Comparison of ENCODE assay signal across 9 mouse cellular contexts in genomic region chr17:13759156-13759852, GRCm38 (mm10). TPM values are rescaled to one million over a fixed set of nuclear protein-coding genes. Genes with fewer than 3 reads are reported as not detected.
DNase-seq lines count a peak whose midpoint lies in the region; ATAC-seq lines count a peak whose summit lies in the region.
"Had no signal": no experiment of that assay in that cellular context is flagged by ENCODE, and none has a peak within 500 bp of the region (broad histone marks: within the 10 kb centered on the region; RNA-seq: fewer than 3 reads in every experiment).

No protein-coding gene starts in this region.

- 11% methylated on average over 13 of the region's 13 CpGs for WGBS in heart, embryonic 11.5 days (ENCODE audit: insufficient replicate concordance)
- 11% methylated on average over 13 of the region's 13 CpGs for WGBS in embryonic facial prominence, embryonic 14.5 days
- WGBS in midbrain, embryonic 10.5 days, result 9% methylated on average over 13 of the region's 13 CpGs

- H3K27ac ChIP-seq in heart, embryonic 11.5 days (ENCODE audit: low read depth, low read length), result peak overlapping the region; percentile 94
- H3K27ac ChIP-seq in embryonic facial prominence, embryonic 14.5 days (replicated peaks; ENCODE audit: low read depth, low read length), result peak overlapping the region; percentile 85
- peak overlapping the region; percentile 95 for H3K27ac ChIP-seq in midbrain, embryonic 10.5 days (replicated peaks)

- H3K9me3 ChIP-seq in heart, embryonic 11.5 days (replicated peaks; ENCODE audit: control insufficient read depth, low read length), result no peaks in the 10 kb centered on the region
- no peaks in the 10 kb centered on the region for H3K9me3 ChIP-seq in embryonic facial prominence, embryonic 14.5 days (ENCODE audit: control insufficient read depth, low read length)
- H3K9me3 ChIP-seq in midbrain, embryonic 10.5 days (replicated peaks), result no peaks in the 10 kb centered on the region

- intact Hi-C loops in heart, postnatal 36 days (cut with DNase I), result loop anchor here (1.0 kb wide), 1 partner anchor 41 kb away; no protein-coding TSS in a partner anchor

- peak overlapping the region; percentile 95 for H3K9ac ChIP-seq in heart, embryonic 11.5 days (ENCODE audit: low read depth, low read length)
- peak overlapping the region; percentile 81 for H3K9ac ChIP-seq in embryonic facial prominence, embryonic 14.5 days (ENCODE audit: low read depth, low read length)

- no peaks in the 10 kb centered on the region for H3K27me3 ChIP-seq in heart, embryonic 11.5 days (ENCODE audit: control insufficient read depth, insufficient read depth, low read length)
- H3K27me3 ChIP-seq in embryonic facial prominence, embryonic 14.5 days (replicated peaks; ENCODE audit: control insufficient read depth, insufficient read depth, low read length), result no peaks in the 10 kb centered on the region
- H3K27me3 ChIP-seq in midbrain, embryonic 10.5 days (ENCODE audit: low read depth, poor library complexity, severe bottlenecking), result no peaks in the 10 kb centered on the region
- H3K27me3 ChIP-seq: Patski had no signal

- H3K4me1 ChIP-seq in heart, embryonic 11.5 days (ENCODE audit: control insufficient read depth, insufficient read depth, low read length), result peaks cover 15% of the 10 kb centered on the region; the same call in 1 of the 2 replicates
- 0 out of 2 replicates have a peak, but pooled peaks cover 4% of the 10 kb centered on the region for H3K4me1 ChIP-seq in embryonic facial prominence, embryonic 14.5 days (ENCODE audit: control insufficient read depth, insufficient read depth, low read length)
- peaks cover 37% of the 10 kb centered on the region for H3K4me1 ChIP-seq in midbrain, embryonic 10.5 days

- peak overlapping the region; percentile 86 for H3K4me2 ChIP-seq in heart, embryonic 11.5 days
- H3K4me2 ChIP-seq in embryonic facial prominence, embryonic 14.5 days (ENCODE audit: low read depth, low read length), result peak overlapping the region; percentile 98

- no peak for DNase-seq in heart, postnatal 36 days
- DNase-seq in NIH3T3 (ENCODE audit: low read depth), result peak; percentile 47
- peak; percentile 47 for DNase-seq in embryonic facial prominence, embryonic 14.5 days (ENCODE audit: low spot score)
- peak; percentile 57 for DNase-seq in kidney, adult 11 months
- DNase-seq in midbrain, embryonic 10.5 days (ENCODE audit: low spot score), result peak; percentile 42
- no peak for DNase-seq in thymus, postnatal 10 days (ENCODE audit: low spot score in 2 of 2)
- DNase-seq in urinary bladder, postnatal 36 days (ENCODE audit: low spot score in 2 of 2), result no peak

- H3K4me3 ChIP-seq in heart, embryonic 11.5 days (ENCODE audit: low read depth, low read length), result peak overlapping the region; percentile 89
- H3K4me3 ChIP-seq in embryonic facial prominence, embryonic 14.5 days (ENCODE audit: low read depth, low read length), result peak overlapping the region; percentile 86
- peak overlapping the region; percentile 96 for H3K4me3 ChIP-seq in midbrain, embryonic 10.5 days

- no peaks in the 10 kb centered on the region for H3K36me3 ChIP-seq in heart, embryonic 11.5 days (ENCODE audit: control insufficient read depth, insufficient read depth, low read length)
- H3K36me3 ChIP-seq in embryonic facial prominence, embryonic 14.5 days (ENCODE audit: control insufficient read depth, insufficient read depth, low read length), result no peaks in the 10 kb centered on the region
- no peaks in the 10 kb centered on the region for H3K36me3 ChIP-seq in midbrain, embryonic 10.5 days

- ATAC-seq in heart, embryonic 11.5 days (replicated peaks; ENCODE audit: insufficient number of reproducible peaks, low FRiP score, low TSS enrichment), result no peak
- ATAC-seq in embryonic facial prominence, embryonic 14.5 days (ENCODE audit: low read depth), result no peak

RNA-seq across cellular contexts. Expression of gene Afdn, which starts 1.0 kb away (rescaled TPM):
- polyA plus RNA-seq in heart, embryonic 11.5 days (2014; fragmentation: Nextera tagmentation; extraction: Ambion mirVana), result 87.1 and 95.8 TPM in 2 replicates
- 100 to 1,000 TPM in 1 of 2 experiments, 10 to 100 TPM in 1; 86.4 to 102 TPM for total RNA-seq in heart, postnatal 36 days (2021)
- polyA plus RNA-seq in embryonic facial prominence, embryonic 14.5 days (2014; fragmentation: Nextera tagmentation; extraction: Ambion mirVana), result 65.8 and 69.3 TPM in 2 replicates
- polyA plus RNA-seq in midbrain, embryonic 10.5 days (2016; fragmentation: Nextera tagmentation; extraction: Ambion mirVana), result 72.1 and 73.1 TPM in 2 replicates

RNA-seq across cellular contexts. Expression of gene Tcte2, which starts 2.3 kb away (rescaled TPM):
- 2.5 and 5.5 TPM in 2 replicates for polyA plus RNA-seq in heart, embryonic 11.5 days (2014; fragmentation: Nextera tagmentation; extraction: Ambion mirVana)
- total RNA-seq in heart, postnatal 36 days (2021), result 1 to 10 TPM; 4.1 to 6.4 TPM
- 3.2 and 4.6 TPM in 2 replicates for polyA plus RNA-seq in embryonic facial prominence, embryonic 14.5 days (2014; fragmentation: Nextera tagmentation; extraction: Ambion mirVana)
- polyA plus RNA-seq in midbrain, embryonic 10.5 days (2016; fragmentation: Nextera tagmentation; extraction: Ambion mirVana), result 5.6 and 6.1 TPM in 2 replicates

Comparison
In these comparisons a context has a peak if more than half of its experiments do, and no peak if none do; other contexts are left out.
1. DNase-seq: peak in NIH3T3 (single experiment), embryonic facial prominence, embryonic 14.5 days (single experiment), kidney, adult 11 months (single experiment) and midbrain, embryonic 10.5 days (single experiment); none in heart, postnatal 36 days (0 of 2), thymus, postnatal 10 days (0 of 2) and urinary bladder, postnatal 36 days (0 of 2).
2. Peak in every context shown above with its lines, with median percentiles within 50 percentile points of each other: H3K27ac ChIP-seq and H3K4me3 ChIP-seq.